Mouse (Mus musculus) bone marrow, adult 2 months (tissue): ENCODE measurements around the gene Slc16a10.

Experiments
- CTCF ChIP-seq: fragments of 200-500 bp; IDR thresholded peaks from 2 replicates; pipeline ENCODE4 v1.5.1; 2011; ENCODE audit warnings: low read length, control low read depth; ENCODE audit not compliant: control insufficient read depth, insufficient read depth
- POLR2A ChIP-seq: fragments of 200-500 bp; IDR thresholded peaks from 2 replicates; pipeline ENCODE4 v1.6.1; 2011; ENCODE audit warnings: low read depth, mild to moderate bottlenecking, control low read depth, low read length, borderline replicate concordance; ENCODE audit not compliant: control insufficient read depth

DNA sequence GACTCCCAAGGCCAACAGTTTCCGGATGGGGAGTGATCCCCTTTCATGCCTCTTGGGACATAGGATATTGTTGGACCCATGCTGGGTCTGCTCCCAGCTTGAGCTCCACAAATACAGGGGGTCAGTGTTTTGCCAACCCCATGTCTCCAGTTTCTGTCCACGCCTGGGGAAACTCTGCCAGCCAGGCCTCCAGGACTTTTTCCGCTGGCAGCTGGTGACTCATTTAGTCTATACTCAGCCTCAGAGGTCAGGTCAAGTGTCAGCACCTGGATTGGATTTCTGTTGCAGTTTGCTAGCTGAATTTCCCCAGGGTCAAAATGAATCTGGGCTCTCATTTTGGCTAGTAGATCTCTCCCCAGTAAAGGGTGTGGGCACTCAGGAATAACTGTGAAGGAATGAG lies 46.8 kb upstream of the Slc16a10 start:
- no peak for TF ChIP-seq CTCF
- no peak for TF ChIP-seq POLR2A
